In genomic region chr17:56408965-56409625, GRCm38 (mm10) we compare ENCODE assay signal across 11 mouse cellular contexts.
DNase-seq lines count a peak whose midpoint lies in the region; ATAC-seq and TF ChIP-seq lines count a peak whose summit lies in the region.
"Had no signal": no experiment of that assay in that cellular context is flagged by ENCODE, and none has a peak within 500 bp of the region (broad histone marks: within the 10 kb centered on the region; RNA-seq: fewer than 3 reads in every experiment).

No protein-coding gene starts in this region.

- ATAC-seq in frontal cortex, adult (ENCODE audit: low TSS enrichment): peak; percentile 42; the same call in 1 of the 2 replicates
- no peak for ATAC-seq in stomach, embryonic 14.5 days (ENCODE audit: insufficient number of reproducible peaks, insufficient read depth, low FRiP score, low read depth)
- no peak for ATAC-seq in stomach, postnatal 0 days (ENCODE audit: low FRiP score, low TSS enrichment)
- ATAC-seq in midbrain, embryonic 12.5 days (ENCODE audit: low FRiP score, low read depth): no peak
- no peak for ATAC-seq in megakaryocyte-erythroid progenitor cell, adult 5-6 weeks (replicated peaks; ENCODE audit: low FRiP score, low TSS enrichment, poor library complexity, severe bottlenecking)
- ATAC-seq: Patski had no signal

- H3K36me3 ChIP-seq in stomach, embryonic 14.5 days (ENCODE audit: control insufficient read depth, insufficient read depth, low read length): peaks cover 30% of the 10 kb centered on the region
- H3K36me3 ChIP-seq in stomach, postnatal 0 days (ENCODE audit: control insufficient read depth, insufficient read depth, low read length): peaks cover 19% of the 10 kb centered on the region
- peaks cover 55% of the 10 kb centered on the region for H3K36me3 ChIP-seq in midbrain, embryonic 12.5 days

- no peaks in the 10 kb centered on the region for H3K9me3 ChIP-seq in stomach, embryonic 14.5 days (ENCODE audit: control insufficient read depth, low read depth, low read length)
- no peaks in the 10 kb centered on the region for H3K9me3 ChIP-seq in stomach, postnatal 0 days (ENCODE audit: control insufficient read depth, low read length)
- H3K9me3 ChIP-seq in midbrain, embryonic 12.5 days: no peaks in the 10 kb centered on the region
- H3K9me3 ChIP-seq: intestine, embryonic 15.5 days had no signal

- H3K4me2 ChIP-seq in stomach, embryonic 14.5 days (replicated peaks; ENCODE audit: low read depth, low read length): no peak overlapping the region
- no peak overlapping the region for H3K4me2 ChIP-seq in stomach, postnatal 0 days (replicated peaks; ENCODE audit: low read depth)
- H3K4me2 ChIP-seq in midbrain, embryonic 12.5 days (replicated peaks): no peak overlapping the region
- H3K4me2 ChIP-seq: intestine, embryonic 15.5 days had no signal

- H3K9ac ChIP-seq in stomach, embryonic 14.5 days (replicated peaks; ENCODE audit: low read depth, low read length): no peak overlapping the region
- H3K9ac ChIP-seq in stomach, postnatal 0 days (ENCODE audit: low read length): no peak overlapping the region
- H3K9ac ChIP-seq in midbrain, embryonic 12.5 days (replicated peaks): no peak overlapping the region
- H3K9ac ChIP-seq: intestine, embryonic 15.5 days had no signal

- no peaks in the 10 kb centered on the region for H3K27me3 ChIP-seq in stomach, embryonic 14.5 days (ENCODE audit: control insufficient read depth, insufficient read depth, low read length)
- no peaks in the 10 kb centered on the region for H3K27me3 ChIP-seq in stomach, postnatal 0 days (ENCODE audit: control insufficient read depth, insufficient read depth, low read length)
- H3K27me3 ChIP-seq in midbrain, embryonic 12.5 days: no peaks in the 10 kb centered on the region
- H3K27me3 ChIP-seq: intestine, embryonic 15.5 days; Patski had no signal

- DNase-seq in frontal cortex, postnatal 10 days (ENCODE audit: low spot score in 2 of 2): no peak
- DNase-seq in stomach, postnatal 0 days (ENCODE audit: low spot score): no peak
- peak; percentile 33 for DNase-seq in telencephalon, adult 2 months (ENCODE audit: low read depth, low spot score)
- no peak for DNase-seq in layer of hippocampus, postnatal 25 days (ENCODE audit: extremely low spot score in 1 of 2, low spot score in 1 of 2)
- DNase-seq: right cerebral cortex, postnatal 14 days had no signal

- TF ChIP-seq CTCF in stomach, postnatal 0 days (IDR thresholded peaks at IDR 0.05; ENCODE audit: low read depth): no peak

- H3K4me3 ChIP-seq in stomach, embryonic 14.5 days (ENCODE audit: low read depth, low read length): no peak overlapping the region
- H3K4me3 ChIP-seq in stomach, postnatal 0 days (ENCODE audit: low read depth, low read length): no peak overlapping the region
- no peak overlapping the region for H3K4me3 ChIP-seq in midbrain, embryonic 12.5 days
- H3K4me3 ChIP-seq: intestine, embryonic 15.5 days had no signal

- peak overlapping the region; percentile 21; the same call in 1 of the 2 replicates for H3K27ac ChIP-seq in stomach, embryonic 14.5 days (ENCODE audit: low read length)
- no peak overlapping the region for H3K27ac ChIP-seq in stomach, postnatal 0 days (replicated peaks)
- peak overlapping the region; percentile 62 for H3K27ac ChIP-seq in midbrain, embryonic 12.5 days (replicated peaks)
- H3K27ac ChIP-seq: intestine, embryonic 15.5 days had no signal

- H3K4me1 ChIP-seq in stomach, embryonic 14.5 days (ENCODE audit: control insufficient read depth, insufficient read depth, low read length): peaks cover 12% of the 10 kb centered on the region; the same call in 1 of the 2 replicates
- no peaks in the 10 kb centered on the region; the same call in 1 of the 2 replicates for H3K4me1 ChIP-seq in stomach, postnatal 0 days (replicated peaks; ENCODE audit: control insufficient read depth, insufficient read depth)
- peaks cover 34% of the 10 kb centered on the region for H3K4me1 ChIP-seq in midbrain, embryonic 12.5 days

- TF ChIP-seq EP300 in stomach, postnatal 0 days (optimal IDR thresholded peaks at IDR 0.05): no peak

- WGBS in stomach, embryonic 14.5 days: 45% methylated on average over 13 of the region's 13 CpGs
- 31% methylated on average over 13 of the region's 13 CpGs for WGBS in stomach, postnatal 0 days
- 51% methylated on average over 13 of the region's 13 CpGs for WGBS in midbrain, embryonic 12.5 days
